In genomic region chr5:118043761-118044160, GRCm38 (mm10) we compare ENCODE assay signal across 26 mouse cellular contexts.
"Had no signal": no experiment of that assay in that cellular context is flagged by ENCODE, and none has a peak within 500 bp of the region (broad histone marks: within the 10 kb centered on the region; RNA-seq: fewer than 3 reads in every experiment).

No protein-coding gene starts in this region.

- ATAC-seq: hindbrain, embryonic 16.5 days; inflammation-experienced regulatory T-cells, adult 6 months; intestine, embryonic 15.5 days; intestine, postnatal 0 days had no signal

- H3K4me3 ChIP-seq: heart, embryonic 10.5 days; heart, embryonic 12.5 days; hindbrain, embryonic 10.5 days; hindbrain, embryonic 12.5 days; intestine, embryonic 15.5 days; layer of hippocampus, adult 2 months; left cerebral cortex, adult 2 months; limb, embryonic 10.5 days; limb, embryonic 12.5 days; liver, embryonic 13.5 days; liver, embryonic 15.5 days had no signal

- H3K9me3 ChIP-seq: heart, embryonic 10.5 days; heart, embryonic 12.5 days; hindbrain, embryonic 10.5 days; hindbrain, embryonic 12.5 days; intestine, embryonic 15.5 days; limb, embryonic 10.5 days; limb, embryonic 12.5 days; liver, embryonic 13.5 days; liver, embryonic 15.5 days had no signal

- DNase-seq: gastrocnemius, postnatal 25 days; heart, adult 18-20 months; heart, postnatal 10 days; heart, postnatal 4 days; kidney, adult 18-20 months; kidney, adult 8-10 months; kidney, postnatal 10 days; kidney, postnatal 25 days; kidney, postnatal 4 days; liver; liver, embryonic 13.5 days had no signal

- H3K27me3 ChIP-seq: hindbrain, embryonic 12.5 days; intestine, embryonic 15.5 days; liver, embryonic 13.5 days; liver, embryonic 15.5 days had no signal

- H3K4me1 ChIP-seq: hindbrain, embryonic 12.5 days; intestine, embryonic 15.5 days; liver, embryonic 13.5 days; liver, embryonic 15.5 days had no signal

- H3K27ac ChIP-seq: heart, embryonic 10.5 days; hindbrain, embryonic 10.5 days; hindbrain, embryonic 12.5 days; hindbrain, embryonic 14.5 days; intestine, embryonic 15.5 days; layer of hippocampus, adult 2 months; left cerebral cortex, adult 2 months; limb, embryonic 10.5 days; limb, embryonic 12.5 days; liver, embryonic 13.5 days; liver, embryonic 15.5 days had no signal

- H3K36me3 ChIP-seq: heart, embryonic 10.5 days; heart, embryonic 12.5 days; hindbrain, embryonic 10.5 days; hindbrain, embryonic 12.5 days; intestine, embryonic 15.5 days; limb, embryonic 10.5 days; limb, embryonic 12.5 days; liver, embryonic 13.5 days; liver, embryonic 15.5 days had no signal

- H3K4me2 ChIP-seq: heart, embryonic 12.5 days; hindbrain, embryonic 12.5 days; hindbrain, embryonic 14.5 days; intestine, embryonic 15.5 days; limb, embryonic 12.5 days; liver, embryonic 11.5 days; liver, embryonic 13.5 days; liver, embryonic 15.5 days had no signal

- H3K9ac ChIP-seq: heart, embryonic 12.5 days; hindbrain, embryonic 12.5 days; hindbrain, embryonic 14.5 days; intestine, embryonic 15.5 days; limb, embryonic 12.5 days; liver, embryonic 13.5 days; liver, embryonic 15.5 days had no signal
